Mouse (Mus musculus) kidney, postnatal 0 days (tissue): ENCODE results near the gene Ghitm. TPM values are rescaled to one million over a fixed set of nuclear protein-coding genes. Genes with fewer than 3 reads are reported as not detected.

Experiments used
- ATAC-seq: fragments of 200-750 bp; cut with Nextera tagmentation; replicated peaks from 2 replicates; pipeline ENCODE4 v1.8.0; 2017; ENCODE audit warnings: low read depth, moderate number of reproducible peaks, moderate TSS enrichment, moderate library complexity; ENCODE audit not compliant: low FRiP score
- DNase-seq: peaks from one replicate; pipeline ENCODE4 v3.0.0-alpha.2; 2016; ENCODE audit warnings: low spot score
- H3K27ac ChIP-seq: fragments of 300-500 bp; sonication (generic); 2 replicates; pipeline ENCODE4 v1.5.1; 2014; ENCODE audit warnings: mild to moderate bottlenecking
- H3K27me3 ChIP-seq: fragments of 300-500 bp; sonication (generic); 2 replicates; pipeline ENCODE4 v1.6.1; 2014; ENCODE audit warnings: low read length, mixed read lengths; ENCODE audit not compliant: insufficient read depth
- H3K36me3 ChIP-seq: fragments of 300-500 bp; sonication (generic); 2 replicates; pipeline ENCODE4 v1.6.1; 2014; ENCODE audit warnings: low read length, mixed read lengths; ENCODE audit not compliant: insufficient read depth
- H3K4me1 ChIP-seq: fragments of 300-500 bp; sonication (generic); replicated peaks from 2 replicates; pipeline ENCODE4 v1.6.1; 2014; ENCODE audit warnings: antibody characterized with exemption, low read length, mixed read lengths; ENCODE audit not compliant: insufficient read depth
- H3K4me2 ChIP-seq: fragments of 300-500 bp; sonication (generic); 2 replicates; pipeline ENCODE4 v1.6.1; 2014; ENCODE audit warnings: mild to moderate bottlenecking, low read length, moderate library complexity, mixed read lengths
- H3K4me3 ChIP-seq: fragments of 300-500 bp; sonication (generic); replicated peaks from 2 replicates; pipeline ENCODE4 v1.5.1; 2014; ENCODE audit warnings: low read depth, low read length
- H3K9ac ChIP-seq: fragments of 300-500 bp; sonication (generic); 2 replicates; pipeline ENCODE4 v1.6.1; 2014; ENCODE audit warnings: low read depth, low read length
- H3K9me3 ChIP-seq: fragments of 300-500 bp; sonication (generic); replicated peaks from 2 replicates; pipeline ENCODE4 v1.6.1; 2016; ENCODE audit warnings: low read length, inconsistent platforms, mixed read lengths
- CTCF ChIP-seq: IDR thresholded peaks from 2 replicates; pipeline ENCODE4 v1.5.1; 2016; ENCODE audit warnings: antibody characterized with exemption, low read depth, mild to moderate bottlenecking, moderate library complexity
- WGBS: fragments of 180-500 bp; shearing (Covaris S2); extraction: QIAGEN DNeasy Blood & Tissue Kit; methylation state at CpG from one replicate; pipeline ENCODE4 v1.1.7; 2014; 5-methylcytosine and 5-hydroxymethylcytosine counted together
- polyA plus RNA-seq: library from polyadenylated mRNA; unstranded; fragments of >200 nt; fragmentation: Nextera tagmentation; extraction: Ambion mirVana; gene quantifications from 2 replicates; pipeline ENCODE4 v1.2.1, GENCODE M21; 2015

Gene Ghitm
- polyA plus RNA-seq, 1 experiment from 2014 or later: 267 TPM

GRCm38 (mm10) chr14:37095556-37095955, 39.5 kb downstream of the Ghitm start:
- Histone ChIP-seq H3K4me2 (no peak overlapping the region), H3K9me3 (no peaks in the 10 kb centered on the region), H3K27me3 (0 out of 2 replicates have a peak, but pooled peaks cover 9% of the 10 kb centered on the region), H3K36me3 (no peaks in the 10 kb centered on the region), H3K4me1 (no peaks in the 10 kb centered on the region; the same call in 1 of the 2 replicates), H3K27ac (no peak overlapping the region), H3K4me3 (no peak overlapping the region), H3K9ac (no peak overlapping the region)
- 82% methylated on average over 4 of the region's 4 CpGs for WGBS
- DNase-seq (no peak), ATAC-seq (no peak)
- TF ChIP-seq CTCF: no peak

- DNase-seq (no peak), ATAC-seq (0 out of 2 replicates have a peak, but pooled peaks have one; percentile 21)
- TF ChIP-seq CTCF: no peak
- Histone ChIP-seq H3K9ac (no peak overlapping the region), H3K27me3 (0 out of 2 replicates have a peak, but pooled peaks cover 9% of the 10 kb centered on the region), H3K4me1 (no peaks in the 10 kb centered on the region; the same call in 1 of the 2 replicates), H3K4me3 (no peak overlapping the region), H3K4me2 (no peak overlapping the region), H3K36me3 (no peaks in the 10 kb centered on the region), H3K9me3 (no peaks in the 10 kb centered on the region), H3K27ac (no peak overlapping the region)
- WGBS: 44% methylated on average over 6 of the region's 6 CpGs
Measured at GRCm38 (mm10) chr14:37094436-37094835, 40.6 kb downstream of the Ghitm start.

- Histone ChIP-seq H3K27ac (no peak overlapping the region), H3K4me3 (no peak overlapping the region), H3K4me1 (no peaks in the 10 kb centered on the region), H3K4me2 (no peak overlapping the region), H3K9me3 (no peaks in the 10 kb centered on the region), H3K27me3 (no peaks in the 10 kb centered on the region), H3K9ac (no peak overlapping the region), H3K36me3 (no peaks in the 10 kb centered on the region)
- WGBS: 14% methylated on average over 4 of the region's 4 CpGs
- no peak for ATAC-seq
- DNase-seq: peak; percentile 29
- TF ChIP-seq CTCF: no peak
Measured at GRCm38 (mm10) chr14:37083755-37084154, 51.3 kb downstream of the Ghitm start.

- Histone ChIP-seq H3K9me3 (no peaks in the 10 kb centered on the region), H3K36me3 (no peaks in the 10 kb centered on the region), H3K4me2 (no peak overlapping the region), H3K4me3 (no peak overlapping the region), H3K27me3 (no peaks in the 10 kb centered on the region), H3K4me1 (no peaks in the 10 kb centered on the region), H3K27ac (no peak overlapping the region), H3K9ac (no peak overlapping the region)
- no peak for TF ChIP-seq CTCF
- DNase-seq (no peak), ATAC-seq (no peak)
- 82% methylated on average over 1 of the region's 1 CpGs for WGBS
Measured at GRCm38 (mm10) chr14:37080724-37081123, 54.3 kb downstream of the Ghitm start.

Other genes starting within 250 kb of the Ghitm start
- gene Ccser2, start 166.5 kb downstream of the Ghitm start, polyA plus RNA-seq: 43.3 and 44.0 TPM in 2 replicates
- gene Rgr, start 86.3 kb downstream of the Ghitm start, polyA plus RNA-seq: not detected in 2 replicates
- not detected in 2 replicates for gene Lrit1, start 80.4 kb downstream of the Ghitm start, polyA plus RNA-seq
- not detected in 2 replicates for gene Lrit2, start 67.3 kb downstream of the Ghitm start, polyA plus RNA-seq
- gene Cdhr1, start 36.9 kb downstream of the Ghitm start, polyA plus RNA-seq: 1.6 and 1.7 TPM in 2 replicates
- 0.17 and 0.26 TPM in 2 replicates for gene 2610528A11Rik, start 21.2 kb downstream of the Ghitm start, polyA plus RNA-seq